Comparison of ENCODE assay signal across 23 mouse cellular contexts in genomic region chr19:58376675-58377102, GRCm38 (mm10).
A peak's percentile ranks its signal among the peaks of the same experiment; 100 is the strongest.
DNase-seq lines count a peak whose midpoint lies in the region; ATAC-seq and TF ChIP-seq lines count a peak whose summit lies in the region.
"Had no signal": no experiment of that assay in that cellular context is flagged by ENCODE, and none has a peak within 500 bp of the region (broad histone marks: within the 10 kb centered on the region; RNA-seq: fewer than 3 reads in every experiment).

No protein-coding gene starts in this region.

- 41% methylated on average over 8 of the region's 8 CpGs for WGBS in kidney, embryonic 14.5 days
- 49% methylated on average over 8 of the region's 8 CpGs for whole genome bisulfite sequencing in kidney, adult 2 months
- 76% methylated on average over 8 of the region's 8 CpGs for WGBS in midbrain, embryonic 11.5 days
- WGBS in midbrain, embryonic 14.5 days: 70% methylated on average over 8 of the region's 8 CpGs
- 88% methylated on average over 8 of the region's 8 CpGs for WGBS in forebrain, embryonic 16.5 days

- peak overlapping the region; percentile 67; the same call in 1 of the 2 replicates for H3K27ac ChIP-seq in kidney, embryonic 14.5 days (ENCODE audit: low read depth, low read length)
- no peak overlapping the region for H3K27ac ChIP-seq in kidney, adult 2 months (ENCODE audit: insufficient read depth, low read depth, low read length)
- no peak overlapping the region for H3K27ac ChIP-seq in midbrain, embryonic 11.5 days (ENCODE audit: low read depth, low read length)
- H3K27ac ChIP-seq in midbrain, embryonic 14.5 days (replicated peaks; ENCODE audit: low read depth, low read length): no peak overlapping the region
- no peak overlapping the region for H3K27ac ChIP-seq in forebrain, embryonic 16.5 days (ENCODE audit: low read length)
- H3K27ac ChIP-seq: forebrain, embryonic 13.5 days; left cerebral cortex, adult 2 months; macrophage had no signal

- H3K36me3 ChIP-seq in kidney, embryonic 14.5 days (ENCODE audit: control insufficient read depth, insufficient read depth, low read length): no peaks in the 10 kb centered on the region
- H3K36me3 ChIP-seq in kidney, adult 2 months (ENCODE audit: control insufficient read depth, insufficient read depth, low read length): no peaks in the 10 kb centered on the region
- H3K36me3 ChIP-seq in midbrain, embryonic 11.5 days (ENCODE audit: control insufficient read depth, insufficient read depth, low read length): no peaks in the 10 kb centered on the region
- H3K36me3 ChIP-seq in midbrain, embryonic 14.5 days (ENCODE audit: control insufficient read depth, insufficient read depth, low read length): no peaks in the 10 kb centered on the region
- H3K36me3 ChIP-seq in forebrain, embryonic 16.5 days (ENCODE audit: control insufficient read depth, insufficient read depth): no peaks in the 10 kb centered on the region
- H3K36me3 ChIP-seq: G1E; heart, embryonic 12.5 days; midbrain, embryonic 12.5 days had no signal

- H3K4me1 ChIP-seq in kidney, embryonic 14.5 days (ENCODE audit: control insufficient read depth, insufficient read depth, low read length): peaks cover 20% of the 10 kb centered on the region
- no peaks in the 10 kb centered on the region for H3K4me1 ChIP-seq in kidney, adult 2 months (ENCODE audit: control insufficient read depth, insufficient read depth, low read length)
- 0 out of 2 replicates have a peak, but pooled peaks cover 5% of the 10 kb centered on the region for H3K4me1 ChIP-seq in midbrain, embryonic 11.5 days (ENCODE audit: control insufficient read depth, insufficient read depth, low read length)
- 0 out of 2 replicates have a peak, but pooled peaks cover 4% of the 10 kb centered on the region for H3K4me1 ChIP-seq in midbrain, embryonic 14.5 days (ENCODE audit: control insufficient read depth, insufficient read depth, low read length)
- H3K4me1 ChIP-seq in forebrain, embryonic 16.5 days (replicated peaks; ENCODE audit: control insufficient read depth, insufficient read depth, low read length): no peaks in the 10 kb centered on the region
- H3K4me1 ChIP-seq: forebrain, embryonic 13.5 days had no signal

- no peak overlapping the region for H3K4me3 ChIP-seq in kidney, embryonic 14.5 days (ENCODE audit: low read length)
- H3K4me3 ChIP-seq in kidney, adult 2 months (ENCODE audit: insufficient read depth, low read depth, low read length): no peak overlapping the region
- H3K4me3 ChIP-seq in midbrain, embryonic 11.5 days (ENCODE audit: low read depth, low read length): no peak overlapping the region
- no peak overlapping the region for H3K4me3 ChIP-seq in midbrain, embryonic 14.5 days (replicated peaks; ENCODE audit: low read depth, low read length)
- H3K4me3 ChIP-seq in forebrain, embryonic 16.5 days (replicated peaks; ENCODE audit: low read length): no peak overlapping the region
- H3K4me3 ChIP-seq: forebrain, embryonic 13.5 days; heart, embryonic 12.5 days; left cerebral cortex, adult 2 months; midbrain, embryonic 12.5 days; myocyte had no signal

- ATAC-seq in kidney, embryonic 14.5 days (ENCODE audit: low FRiP score, low TSS enrichment): peak; percentile 61; the same call in 1 of the 2 replicates
- ATAC-seq in midbrain, embryonic 11.5 days (ENCODE audit: low FRiP score): no peak
- no peak for ATAC-seq in midbrain, embryonic 14.5 days (ENCODE audit: low FRiP score, low TSS enrichment)
- no peak for ATAC-seq in cerebellum, adult (ENCODE audit: insufficient number of reproducible peaks, low FRiP score, low TSS enrichment)
- ATAC-seq in forebrain, embryonic 16.5 days: no peak
- ATAC-seq: forebrain, embryonic 13.5 days; hindbrain, embryonic 16.5 days had no signal

- no peaks in the 10 kb centered on the region for H3K9me3 ChIP-seq in kidney, embryonic 14.5 days (ENCODE audit: control insufficient read depth, low read length)
- H3K9me3 ChIP-seq in midbrain, embryonic 11.5 days (ENCODE audit: control insufficient read depth, low read length): no peaks in the 10 kb centered on the region
- no peaks in the 10 kb centered on the region for H3K9me3 ChIP-seq in midbrain, embryonic 14.5 days (ENCODE audit: control insufficient read depth, low read length)
- no peaks in the 10 kb centered on the region for H3K9me3 ChIP-seq in forebrain, embryonic 16.5 days (ENCODE audit: control insufficient read depth, low read length)
- H3K9me3 ChIP-seq: forebrain, embryonic 13.5 days; heart, embryonic 12.5 days; midbrain, embryonic 12.5 days had no signal

- no peak for DNase-seq in kidney, adult 2 months
- DNase-seq in midbrain, embryonic 11.5 days (ENCODE audit: low spot score, missing footprints): peak; percentile 56
- no peak for DNase-seq in midbrain, embryonic 14.5 days
- peak; percentile 20 to 59 for DNase-seq in thymus, adult 18-20 months
- DNase-seq in cerebellum, postnatal 10 days: no peak
- DNase-seq: cerebellum, postnatal 25 days; gastrocnemius, postnatal 36 days; heart, postnatal 36 days; kidney, adult 9 months; lung, embryonic 14.5 days; retina, postnatal 1 day; right cerebral cortex, postnatal 4 days had no signal

- no peak for TF ChIP-seq POLR2A in kidney, adult 2 months (IDR thresholded peaks at IDR 0.05; ENCODE audit: low read depth, low read length)

- H3K4me2 ChIP-seq in kidney, embryonic 14.5 days (replicated peaks; ENCODE audit: low read depth, low read length): no peak overlapping the region
- no peak overlapping the region for H3K4me2 ChIP-seq in midbrain, embryonic 11.5 days
- no peak overlapping the region for H3K4me2 ChIP-seq in midbrain, embryonic 14.5 days (ENCODE audit: low read length)
- no peak overlapping the region for H3K4me2 ChIP-seq in forebrain, embryonic 16.5 days (ENCODE audit: low read length)
- H3K4me2 ChIP-seq: forebrain, embryonic 13.5 days; heart, embryonic 12.5 days; lung, embryonic 14.5 days; midbrain, embryonic 12.5 days had no signal

- no peak for TF ChIP-seq CTCF in kidney, adult 2 months (conservative IDR thresholded peaks at IDR 0.05; ENCODE audit: insufficient read depth, insufficient read length, low read depth, low read length)

- no peak overlapping the region for H3K9ac ChIP-seq in kidney, embryonic 14.5 days (ENCODE audit: low read depth, low read length)
- H3K9ac ChIP-seq in midbrain, embryonic 11.5 days (ENCODE audit: low read length): no peak overlapping the region
- H3K9ac ChIP-seq in midbrain, embryonic 14.5 days (replicated peaks; ENCODE audit: low read length): no peak overlapping the region
- H3K9ac ChIP-seq in forebrain, embryonic 16.5 days (replicated peaks; ENCODE audit: low read depth, low read length): no peak overlapping the region
- H3K9ac ChIP-seq: forebrain, embryonic 13.5 days; heart, embryonic 12.5 days; lung, embryonic 14.5 days; midbrain, embryonic 12.5 days had no signal

- H3K27me3 ChIP-seq in kidney, embryonic 14.5 days (ENCODE audit: control insufficient read depth, insufficient read depth, low read length): no peaks in the 10 kb centered on the region
- no peaks in the 10 kb centered on the region for H3K27me3 ChIP-seq in kidney, adult 2 months (replicated peaks; ENCODE audit: control insufficient read depth, insufficient read depth, low read length)
- no peaks in the 10 kb centered on the region for H3K27me3 ChIP-seq in midbrain, embryonic 11.5 days (ENCODE audit: control insufficient read depth, insufficient read depth, low read length)
- no peaks in the 10 kb centered on the region for H3K27me3 ChIP-seq in midbrain, embryonic 14.5 days (ENCODE audit: control insufficient read depth, insufficient read depth, low read length)
- H3K27me3 ChIP-seq in forebrain, embryonic 16.5 days (replicated peaks; ENCODE audit: control insufficient read depth, insufficient read depth, low read length): no peaks in the 10 kb centered on the region
- H3K27me3 ChIP-seq: forebrain, embryonic 13.5 days; heart, embryonic 12.5 days had no signal

Comparison
In these comparisons a context has a peak if more than half of its experiments do, and no peak if none do; other contexts are left out.
1. DNase-seq: peak in midbrain, embryonic 11.5 days (single experiment) and thymus, adult 18-20 months (2 of 2); none in kidney, adult 2 months (single experiment), midbrain, embryonic 14.5 days (single experiment) and cerebellum, postnatal 10 days (0 of 2).